Mouse (Mus musculus) olfactory bulb, adult 2 months (tissue): ENCODE measurements around the gene Lhfp. TPM values are rescaled to one million over a fixed set of nuclear protein-coding genes. Genes with fewer than 3 reads are reported as not detected.
"Not testable (repeated sequence)": the region's sequence is repeated elsewhere in the genome, so short reads cannot be mapped to it uniquely, and the experiment has no call there.

ENCODE experiments used
- H3K27ac ChIP-seq: fragments of 200-500 bp; 2 replicates; pipeline ENCODE4 v1.5.1; 2012; ENCODE audit warnings: low read depth, low read length; ENCODE audit not compliant: insufficient read depth
- H3K4me1 ChIP-seq: fragments of 200-500 bp; 2 replicates; pipeline ENCODE4 v1.6.1; 2012; ENCODE audit warnings: low read length; ENCODE audit not compliant: control insufficient read depth, insufficient read depth
- H3K4me3 ChIP-seq: fragments of 200-500 bp; 2 replicates; pipeline ENCODE4 v1.5.1; 2012; ENCODE audit warnings: mild to moderate bottlenecking, low read depth, low read length, moderate library complexity; ENCODE audit not compliant: insufficient read depth
- CTCF ChIP-seq: fragments of 200-500 bp; IDR thresholded peaks from 2 replicates; pipeline ENCODE4 v1.5.1; 2012; ENCODE audit warnings: low read depth, mild to moderate bottlenecking, low read length, moderate library complexity; ENCODE audit not compliant: insufficient read depth
- POLR2A ChIP-seq: fragments of 200-500 bp; IDR thresholded peaks from 2 replicates; pipeline ENCODE4 v1.6.1; 2012; ENCODE audit warnings: mild to moderate bottlenecking, low read depth, low read length, moderate library complexity; ENCODE audit not compliant: insufficient read depth
- WGBS: fragments of 180-500 bp; shearing (Covaris S2); methylation state at CpG from one replicate; pipeline ENCODE4 v1.1.7; 2018; 5-methylcytosine and 5-hydroxymethylcytosine counted together
- polyA plus RNA-seq: library from polyadenylated mRNA; stranded (reverse); fragments of >200 nt; gene quantifications from 2 replicates; pipeline ENCODE4 v1.2.4, GENCODE M21; 2012; ENCODE audit warnings: low replicate concordance; ENCODE audit not compliant: missing spikeins, insufficient read depth, insufficient read length

Lhfp gene
- polyA plus RNA-seq, 1 experiment: not detected

GRCm38 (mm10) chr3:53258657-53259158, 217.4 kb downstream of the Lhfp start:
- H3K4me1 ChIP-seq: peaks cover 7% of the 10 kb centered on the region
- TF ChIP-seq POLR2A (no peak), CTCF (no peak)
- 24% methylated on average over 7 of the region's 7 CpGs for WGBS
- H3K27ac ChIP-seq: no peak overlapping the region
- no peak overlapping the region for H3K4me3 ChIP-seq

- Histone ChIP-seq H3K4me1 (no peaks in the 10 kb centered on the region), H3K4me3 (no peak overlapping the region), H3K27ac (no peak overlapping the region)
- TF ChIP-seq POLR2A (no peak), CTCF (no peak)
- 93% methylated on average over 6 of the region's 6 CpGs for WGBS
These were observed 224.8 kb downstream of the Lhfp start for GRCm38 (mm10) chr3:53266116-53266515.

- TF ChIP-seq POLR2A (no peak), CTCF (no peak)
- H3K4me3 ChIP-seq: no peak overlapping the region
- H3K27ac ChIP-seq: no peak overlapping the region
- WGBS: 84% methylated on average over 3 of the region's 3 CpGs
- no peaks in the 10 kb centered on the region for H3K4me1 ChIP-seq
These were observed 225.7 kb downstream of the Lhfp start for GRCm38 (mm10) chr3:53267046-53267445.

- no peak overlapping the region for H3K4me3 ChIP-seq
- H3K4me1 ChIP-seq: no peaks in the 10 kb centered on the region
- WGBS: 90% methylated on average over 3 of the region's 3 CpGs
- H3K27ac ChIP-seq: no peak overlapping the region
- TF ChIP-seq CTCF: no peak
- TF ChIP-seq POLR2A: no peak
These were observed 231.9 kb downstream of the Lhfp start for GRCm38 (mm10) chr3:53273220-53273619.

GRCm38 (mm10) chr3:53277993-53278392, 236.7 kb downstream of the Lhfp start:
- WGBS: 90% methylated on average over 2 of the region's 2 CpGs

GRCm38 (mm10) chr3:53282005-53282404, 240.7 kb downstream of the Lhfp start:
- 75% methylated on average over 3 of the region's 3 CpGs for WGBS
- not testable (repeated sequence) for H3K27ac ChIP-seq, H3K4me3 ChIP-seq, H3K4me1 ChIP-seq

More at GRCm38 (mm10) chr3:53277993-53278392, 236.7 kb downstream of the Lhfp start:
- no peak for TF ChIP-seq CTCF
- TF ChIP-seq POLR2A: no peak
- no peak overlapping the region for H3K27ac ChIP-seq
- no peak overlapping the region for H3K4me3 ChIP-seq
- H3K4me1 ChIP-seq: no peaks in the 10 kb centered on the region

GRCm38 (mm10) chr3:53284023-53284422, 242.7 kb downstream of the Lhfp start:
- Histone ChIP-seq H3K4me1 (peaks cover 6% of the 10 kb centered on the region), H3K4me3 (no peak overlapping the region), H3K27ac (no peak overlapping the region)
- TF ChIP-seq POLR2A (no peak), CTCF (no peak)
- WGBS: 92% methylated on average over 5 of the region's 5 CpGs

- TF ChIP-seq CTCF (no peak), POLR2A (no peak)
These were observed 243.3 kb downstream of the Lhfp start for GRCm38 (mm10) chr3:53284471-53285177.

GRCm38 (mm10) chr3:53288662-53289061, 247.3 kb downstream of the Lhfp start:
- 44% methylated on average over 9 of the region's 9 CpGs for WGBS
- Histone ChIP-seq H3K27ac (no peak overlapping the region), H3K4me1 (peaks cover 6% of the 10 kb centered on the region), H3K4me3 (no peak overlapping the region)
- TF ChIP-seq CTCF (no peak), POLR2A (no peak)

More at GRCm38 (mm10) chr3:53284471-53285177, 243.3 kb downstream of the Lhfp start:
- WGBS: 56% methylated on average over 13 of the region's 13 CpGs
- 0 out of 2 replicates have a peak overlapping the region, but pooled peaks have one; percentile 1 for H3K27ac ChIP-seq
- no peak overlapping the region for H3K4me3 ChIP-seq
- peaks cover 6% of the 10 kb centered on the region for H3K4me1 ChIP-seq
